Mouse (Mus musculus) forebrain, embryonic 12.5 days (tissue): Measurements from ENCODE around the gene Atxn7l3b. TPM values are rescaled to one million over a fixed set of nuclear protein-coding genes. Genes with fewer than 3 reads are reported as not detected.
"Not testable (repeated sequence)": the region's sequence is repeated elsewhere in the genome, so short reads cannot be mapped to it uniquely, and the experiment has no call there.

ENCODE experiments used
- ATAC-seq: fragments of 200-750 bp; cut with Nextera tagmentation; 2 replicates; pipeline ENCODE4 v1.8.0; 2017; ENCODE audit warnings: moderate TSS enrichment; ENCODE audit not compliant: low FRiP score
- H3K27ac ChIP-seq: fragments of 300-500 bp; sonication (generic); 2 replicates; pipeline ENCODE4 v1.5.1; 2016; ENCODE audit warnings: mild to moderate bottlenecking
- H3K27me3 ChIP-seq: fragments of 300-500 bp; sonication (generic); 2 replicates; pipeline ENCODE4 v1.6.1; 2016; ENCODE audit warnings: mild to moderate bottlenecking
- H3K36me3 ChIP-seq: fragments of 300-500 bp; sonication (generic); replicated peaks from 2 replicates; pipeline ENCODE4 v1.6.1; 2016; ENCODE audit warnings: mild to moderate bottlenecking
- H3K4me1 ChIP-seq: fragments of 300-500 bp; sonication (generic); 2 replicates; pipeline ENCODE4 v1.6.1; 2016
- H3K4me2 ChIP-seq: fragments of 300-500 bp; sonication (generic); 2 replicates; pipeline ENCODE4 v1.6.1; 2016; ENCODE audit warnings: mild to moderate bottlenecking, moderate library complexity
- H3K4me3 ChIP-seq: fragments of 300-500 bp; sonication (generic); replicated peaks from 2 replicates; pipeline ENCODE4 v1.5.1; 2016; ENCODE audit warnings: mild to moderate bottlenecking
- H3K9ac ChIP-seq: fragments of 300-500 bp; sonication (generic); 2 replicates; pipeline ENCODE4 v1.6.1; 2016; ENCODE audit warnings: mild to moderate bottlenecking
- H3K9me3 ChIP-seq: fragments of 300-500 bp; sonication (generic); 2 replicates; pipeline ENCODE4 v1.6.1; 2016
- WGBS: fragments of 180-500 bp; shearing (Covaris S2); methylation state at CpG from one replicate; pipeline ENCODE4 v1.1.7; 2016; 5-methylcytosine and 5-hydroxymethylcytosine counted together
- polyA plus RNA-seq: library from polyadenylated mRNA; unstranded; fragments of >200 nt; fragmentation: Nextera tagmentation; extraction: Ambion mirVana; gene quantifications from 2 replicates; pipeline ENCODE4 v1.2.1, GENCODE M21; 2016

The Atxn7l3b gene
- polyA plus RNA-seq = 357 and 385 TPM in 2 replicates

- Histone ChIP-seq H3K27me3 (no peaks in the 10 kb centered on the region), H3K4me3 (peak within 1 kb of the TSS; percentile 77), H3K4me1 (peaks cover 25% of the 10 kb centered on the region), H3K4me2 (peak within 1 kb of the TSS; percentile 73), H3K36me3 (peaks cover 31% of the 10 kb centered on the region), H3K9ac (peak within 1 kb of the TSS; percentile 95), H3K27ac (peak within 1 kb of the TSS; percentile 96), H3K9me3 (no peaks in the 10 kb centered on the region)
- ATAC-seq = peak; percentile 100
- 1% methylated on average over 63 of the region's 70 CpGs for WGBS
Observed at GRCm38 (mm10) chr10:112928452-112929221, at the start of gene Atxn7l3b. Gene Atxn7l3b, minus strand, starts transcription at chr10:112929001.

DNA sequence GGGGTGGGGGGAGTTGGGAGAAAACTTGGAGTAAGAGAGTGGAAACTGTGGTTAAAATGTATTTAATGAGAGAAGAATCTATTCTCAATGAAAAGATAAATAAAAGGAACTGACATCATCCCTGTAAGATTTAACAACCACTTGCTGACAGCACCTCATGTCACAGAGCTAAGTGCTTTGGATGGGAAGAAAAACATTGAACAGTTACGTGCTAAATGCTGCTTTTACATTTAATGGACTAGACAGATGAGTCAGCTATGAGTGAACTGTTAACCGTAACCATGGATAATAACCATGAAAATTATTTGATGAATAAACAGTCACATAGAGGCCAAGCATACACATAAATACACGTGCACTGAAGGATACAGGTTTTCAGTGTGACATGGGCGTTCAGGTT lies 48.8 kb upstream of the Atxn7l3b start:
- H3K9me3 ChIP-seq = no peaks in the 10 kb centered on the region
- no peaks in the 10 kb centered on the region for H3K27me3 ChIP-seq
- no peak for ATAC-seq
- 91% methylated on average over 4 of the region's 4 CpGs for WGBS
- H3K36me3 ChIP-seq = no peaks in the 10 kb centered on the region
- no peak overlapping the region for H3K9ac ChIP-seq
- H3K4me1 ChIP-seq = no peaks in the 10 kb centered on the region
- no peak overlapping the region for H3K27ac ChIP-seq
- no peak overlapping the region for H3K4me3 ChIP-seq
- H3K4me2 ChIP-seq = no peak overlapping the region

- no peak overlapping the region for H3K27ac ChIP-seq
- H3K9ac ChIP-seq = no peak overlapping the region
- no peaks in the 10 kb centered on the region for H3K27me3 ChIP-seq
- no peaks in the 10 kb centered on the region for H3K36me3 ChIP-seq
- WGBS = 69% methylated on average over 5 of the region's 5 CpGs
- H3K4me1 ChIP-seq = no peaks in the 10 kb centered on the region
- H3K9me3 ChIP-seq = no peaks in the 10 kb centered on the region
- no peak overlapping the region for H3K4me3 ChIP-seq
- ATAC-seq = no peak
- H3K4me2 ChIP-seq = no peak overlapping the region
Observed at GRCm38 (mm10) chr10:112973286-112974026, 44.7 kb upstream of the Atxn7l3b start.

DNA sequence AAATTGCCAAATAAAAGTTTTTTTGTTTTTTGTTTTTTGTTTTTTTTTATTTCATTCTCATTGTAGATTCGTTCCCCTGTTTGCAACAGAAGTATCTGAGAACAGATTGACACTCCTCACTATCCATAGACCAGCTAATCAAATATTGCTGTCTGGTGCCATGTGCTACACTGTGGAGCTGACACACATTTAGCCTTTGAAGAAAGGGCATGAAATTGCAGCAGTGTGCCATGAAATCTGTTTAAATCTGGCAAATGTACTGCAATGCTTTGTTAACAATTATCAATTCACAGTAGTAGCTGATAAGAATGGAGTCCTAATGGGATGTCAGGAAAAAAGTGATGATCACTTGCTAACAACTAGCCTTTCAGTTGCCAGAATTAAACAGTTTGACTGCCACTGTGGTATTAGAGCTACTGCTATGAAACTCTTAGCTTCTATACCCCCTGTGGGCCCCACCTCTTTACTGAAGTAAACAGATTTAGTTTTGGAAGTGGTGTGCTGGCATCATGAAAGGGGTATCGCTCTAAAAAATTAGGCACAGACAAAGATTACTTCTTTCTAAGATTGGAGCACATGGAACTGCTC lies 41.3 kb upstream of the Atxn7l3b start:
- no peak overlapping the region for H3K27ac ChIP-seq
- no peaks in the 10 kb centered on the region for H3K27me3 ChIP-seq
- no peak overlapping the region for H3K4me3 ChIP-seq
- no peak overlapping the region for H3K4me2 ChIP-seq
- H3K36me3 ChIP-seq = no peaks in the 10 kb centered on the region
- H3K4me1 ChIP-seq = no peaks in the 10 kb centered on the region
- H3K9me3 ChIP-seq = no peaks in the 10 kb centered on the region
- ATAC-seq = no peak
- WGBS = 78% methylated on average over 2 of the region's 2 CpGs
- H3K9ac ChIP-seq = no peak overlapping the region

- Histone ChIP-seq H3K4me2 (no peak overlapping the region), H3K36me3 (no peaks in the 10 kb centered on the region), H3K4me3 (no peak overlapping the region), H3K27me3 (no peaks in the 10 kb centered on the region), H3K27ac (no peak overlapping the region), H3K9me3 (no peaks in the 10 kb centered on the region), H3K4me1 (no peaks in the 10 kb centered on the region), H3K9ac (no peak overlapping the region)
- 73% methylated on average over 2 of the region's 2 CpGs for WGBS
- ATAC-seq = no peak
Observed at GRCm38 (mm10) chr10:112967578-112967977, 38.8 kb upstream of the Atxn7l3b start.

DNA sequence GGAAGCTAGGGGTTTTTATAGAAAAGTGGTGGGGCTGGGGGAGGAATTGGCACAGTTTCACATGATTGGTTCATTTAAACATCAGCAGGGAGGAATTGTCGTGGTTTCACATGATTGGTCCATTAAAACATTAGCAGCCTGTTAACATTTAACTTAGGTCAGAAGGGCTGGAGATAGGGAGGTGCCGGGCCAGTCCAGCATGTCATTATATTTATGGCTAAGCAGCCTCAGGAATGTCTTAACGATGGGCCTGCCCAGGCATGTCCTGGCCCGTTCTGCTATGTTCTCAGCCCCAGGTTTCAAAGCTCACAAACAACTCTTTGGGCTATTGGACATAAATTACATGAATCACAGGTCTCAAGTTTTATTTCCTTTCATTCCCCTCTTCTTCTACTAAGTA lies 33.4 kb upstream of the Atxn7l3b start:
- whole genome bisulfite sequencing = 45% methylated on average over 4 of the region's 4 CpGs
- H3K27me3 ChIP-seq, H3K36me3 ChIP-seq: not testable (repeated sequence)

GRCm38 (mm10) chr10:112954140-112954539 lies 25.3 kb upstream of the Atxn7l3b start:
- H3K4me1 ChIP-seq = no peaks in the 10 kb centered on the region
- ATAC-seq = no peak
- no peaks in the 10 kb centered on the region for H3K27me3 ChIP-seq
- H3K4me2 ChIP-seq = no peak overlapping the region
- H3K9me3 ChIP-seq = no peaks in the 10 kb centered on the region
- H3K9ac ChIP-seq = no peak overlapping the region
- no peak overlapping the region for H3K27ac ChIP-seq
- WGBS = 77% methylated on average over 2 of the region's 2 CpGs
- H3K4me3 ChIP-seq = no peak overlapping the region
- no peaks in the 10 kb centered on the region for H3K36me3 ChIP-seq

More for the DNA sequence above, 33.4 kb upstream of the Atxn7l3b start:
- H3K9me3 ChIP-seq, H3K4me3 ChIP-seq, ATAC-seq, H3K4me2 ChIP-seq, H3K4me1 ChIP-seq, H3K9ac ChIP-seq, H3K27ac ChIP-seq: not testable (repeated sequence)

DNA sequence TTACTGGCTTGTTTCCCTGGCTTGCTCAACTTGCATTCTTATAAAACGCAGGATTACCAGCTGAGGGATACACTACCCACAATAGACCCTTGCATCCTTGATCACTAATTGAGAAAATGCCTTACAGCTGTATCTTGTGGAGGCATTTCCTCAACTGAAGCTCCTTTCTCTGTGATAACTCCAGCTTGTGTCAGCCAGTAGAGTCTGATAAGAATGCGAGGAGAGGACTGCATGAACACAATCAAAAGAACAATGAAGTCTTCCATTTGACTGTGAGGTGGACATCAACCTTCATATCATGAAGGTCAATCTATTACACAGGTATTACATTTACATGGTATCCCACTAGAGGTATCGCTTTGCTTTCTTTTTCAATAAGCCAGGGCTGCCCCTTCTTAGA lies 19.7 kb upstream of the Atxn7l3b start:
- no peak overlapping the region for H3K4me2 ChIP-seq
- no peak overlapping the region for H3K27ac ChIP-seq
- H3K36me3 ChIP-seq = no peaks in the 10 kb centered on the region
- H3K9ac ChIP-seq = no peak overlapping the region
- WGBS = 89% methylated on average over 3 of the region's 3 CpGs
- no peaks in the 10 kb centered on the region for H3K27me3 ChIP-seq
- H3K9me3 ChIP-seq = no peaks in the 10 kb centered on the region
- ATAC-seq = no peak
- no peaks in the 10 kb centered on the region for H3K4me1 ChIP-seq
- H3K4me3 ChIP-seq = no peak overlapping the region

DNA sequence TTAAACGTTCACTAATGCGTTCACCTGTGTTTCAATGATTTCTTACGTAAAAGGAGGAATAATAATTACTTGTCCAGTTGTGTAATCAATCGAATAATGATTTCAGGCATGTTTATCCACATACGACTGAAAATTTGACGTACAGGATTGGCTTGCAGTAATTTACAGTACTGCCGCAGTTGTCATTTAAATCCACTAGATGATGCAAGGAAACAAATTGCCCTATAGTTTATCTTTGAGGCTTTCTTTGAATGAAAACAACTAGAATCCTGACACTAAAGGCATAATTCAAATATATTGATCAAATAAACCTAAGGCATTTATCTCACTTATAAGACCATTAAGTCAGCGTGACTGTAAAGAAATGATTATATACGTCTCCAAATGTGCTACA lies 418 bp upstream of the Atxn7l3b start:
- Histone ChIP-seq H3K9ac (peak overlapping the region; percentile 95), H3K27me3 (no peaks in the 10 kb centered on the region), H3K27ac (peak overlapping the region; percentile 96), H3K9me3 (no peaks in the 10 kb centered on the region), H3K4me2 (peak overlapping the region; percentile 73), H3K4me3 (peak overlapping the region; percentile 77), H3K36me3 (peaks cover 28% of the 10 kb centered on the region), H3K4me1 (peaks cover 25% of the 10 kb centered on the region)
- peak; percentile 31 for ATAC-seq
- WGBS = 48% methylated on average over 9 of the region's 9 CpGs

- peak overlapping the region; percentile 77 for H3K4me3 ChIP-seq
- H3K4me1 ChIP-seq = peaks cover 25% of the 10 kb centered on the region
- H3K36me3 ChIP-seq = peaks cover 39% of the 10 kb centered on the region
- no peak overlapping the region for H3K27ac ChIP-seq
- H3K4me2 ChIP-seq = peak overlapping the region; percentile 73
- no peaks in the 10 kb centered on the region for H3K9me3 ChIP-seq
- no peak for ATAC-seq
- H3K27me3 ChIP-seq = no peaks in the 10 kb centered on the region
- H3K9ac ChIP-seq = no peak overlapping the region
Observed at GRCm38 (mm10) chr10:112926961-112927360, 1.8 kb downstream of the Atxn7l3b start.

DNA sequence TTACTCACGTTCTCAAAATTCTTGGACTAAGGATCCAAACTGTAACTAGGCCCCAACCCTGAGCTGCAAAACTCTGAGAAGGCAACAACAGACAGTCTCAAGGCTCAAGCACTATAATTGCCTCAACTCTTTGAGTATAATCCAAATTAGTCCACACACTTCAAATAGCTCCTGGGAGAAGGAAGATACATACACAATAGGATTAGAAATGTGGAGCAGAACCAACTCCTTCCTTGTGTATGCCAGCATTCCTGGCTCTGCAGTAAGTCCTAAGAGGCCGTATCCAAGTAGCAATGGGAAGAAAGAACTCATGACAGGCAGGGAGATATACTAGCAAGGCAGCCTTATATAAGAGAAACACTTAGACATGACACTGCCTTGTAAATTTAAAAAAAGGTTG lies 2.5 kb downstream of the Atxn7l3b start:
- Histone ChIP-seq H3K9me3 (no peaks in the 10 kb centered on the region), H3K4me2 (peak overlapping the region; percentile 27), H3K4me3 (peak overlapping the region; percentile 13), H3K27ac (no peak overlapping the region), H3K27me3 (no peaks in the 10 kb centered on the region), H3K9ac (no peak overlapping the region), H3K36me3 (peaks cover 39% of the 10 kb centered on the region), H3K4me1 (peaks cover 25% of the 10 kb centered on the region)
- no peak for ATAC-seq
- WGBS = 82% methylated on average over 2 of the region's 2 CpGs

DNA sequence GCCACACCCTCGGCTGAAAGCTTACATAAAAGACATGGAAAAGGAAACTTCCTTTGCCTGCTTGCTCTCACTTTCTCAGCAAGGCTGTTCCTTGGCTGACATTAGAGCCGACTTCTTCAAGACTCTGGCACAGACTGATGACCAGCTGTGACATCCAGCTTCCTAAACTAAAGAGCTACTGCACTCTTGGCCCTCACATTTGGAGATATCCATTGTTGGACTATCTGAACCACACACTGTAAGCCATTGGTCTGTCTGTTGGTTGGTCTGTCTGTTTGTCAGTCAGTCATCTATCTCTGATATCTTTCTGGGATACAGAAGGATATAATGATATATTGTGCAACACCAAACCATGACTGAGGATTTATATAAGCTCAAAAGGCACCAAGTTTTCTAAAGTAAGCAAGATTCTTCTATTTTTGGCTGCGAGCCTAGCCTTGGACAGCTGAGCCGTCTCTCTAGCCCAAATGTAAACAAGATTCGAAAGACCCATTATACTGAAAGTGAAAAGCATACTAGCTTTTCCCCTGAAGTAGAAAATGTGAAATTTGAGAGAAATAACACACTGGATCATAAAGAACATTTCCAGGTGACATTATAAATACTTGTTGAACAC lies 12.1 kb downstream of the Atxn7l3b start:
- H3K4me2 ChIP-seq = no peak overlapping the region
- H3K27me3 ChIP-seq = no peaks in the 10 kb centered on the region
- ATAC-seq = no peak
- H3K9ac ChIP-seq = no peak overlapping the region
- no peaks in the 10 kb centered on the region for H3K9me3 ChIP-seq
- H3K4me3 ChIP-seq = no peak overlapping the region
- H3K27ac ChIP-seq = no peak overlapping the region
- no peaks in the 10 kb centered on the region for H3K36me3 ChIP-seq
- H3K4me1 ChIP-seq = no peaks in the 10 kb centered on the region
- WGBS = 80% methylated on average over 5 of the region's 5 CpGs
